Mouse (Mus musculus): ENCODE data around the gene Il17rd.

DNA sequence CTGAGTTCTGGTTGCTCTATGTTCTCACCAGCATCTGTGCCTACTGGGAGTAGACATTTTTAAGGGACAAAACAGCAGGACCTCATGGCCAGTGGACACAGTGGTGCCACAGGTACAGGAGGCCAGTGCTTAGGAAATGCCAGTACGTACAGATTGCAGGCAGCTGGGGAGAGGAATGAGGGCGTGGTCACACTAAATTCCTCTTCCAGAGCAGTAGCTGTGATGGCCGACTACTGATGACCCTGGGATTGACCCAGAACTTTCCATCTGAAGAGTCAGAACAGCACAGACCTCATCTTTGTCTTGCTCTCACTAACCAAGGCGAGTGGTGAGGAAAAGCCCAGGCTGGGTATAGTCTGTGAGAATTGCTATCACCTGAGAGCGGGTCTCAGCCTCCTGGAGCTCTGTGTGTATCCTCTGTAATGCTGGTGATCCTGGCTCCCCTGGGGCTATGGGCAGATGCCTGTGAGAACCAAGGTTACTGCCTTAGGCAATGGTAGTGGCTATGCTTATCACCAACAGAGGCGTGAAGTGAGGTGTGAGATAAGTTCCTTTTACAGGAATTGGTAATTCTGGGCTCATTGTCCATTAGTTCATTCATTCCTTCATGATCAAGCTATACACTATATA, 111.4 kb downstream of the Il17rd start:
- TF ChIP-seq CTCF (IDR thresholded peaks at IDR 0.05), result no peak
- no peak for TF ChIP-seq EP300 (IDR thresholded peaks at IDR 0.05; ENCODE audit: insufficient read depth, low read depth, low read length)
- no peak for TF ChIP-seq POLR2A (IDR thresholded peaks at IDR 0.05; ENCODE audit: insufficient read depth, low read depth, low read length)

Measured in heart, adult 2 months (tissue).